In genomic region chr11:65186974-65187373, GRCm38 (mm10) we compare ENCODE assay signal across 23 mouse cellular contexts. TPM values are rescaled to one million over a fixed set of nuclear protein-coding genes. Genes with fewer than 3 reads are reported as not detected.
"Had no signal": no experiment of that assay in that cellular context is flagged by ENCODE, and none has a peak within 500 bp of the region (broad histone marks: within the 10 kb centered on the region; RNA-seq: fewer than 3 reads in every experiment).

No protein-coding gene starts in this region.

- DNase-seq: kidney, adult 8-10 months; left cerebral cortex, postnatal 4 days; liver, postnatal 0 days; lung, postnatal 36 days; retina, postnatal 1 day; right cerebral cortex, postnatal 25 days; spleen, adult 18-20 months; thymus, adult 2 months; thymus, postnatal 14 days; thymus, postnatal 4 days had no signal

- H3K4me3 ChIP-seq: intestine, embryonic 15.5 days; limb, embryonic 12.5 days; limb, embryonic 15.5 days; lung, embryonic 15.5 days; megakaryocyte, embryonic 14.5 days; midbrain, embryonic 10.5 days; midbrain, embryonic 13.5 days; myocyte; neural tube, embryonic 13.5 days; stomach, embryonic 15.5 days had no signal

- H3K9ac ChIP-seq: intestine, embryonic 15.5 days; limb, embryonic 12.5 days; limb, embryonic 15.5 days; liver, embryonic 14.5 days; liver, postnatal 0 days; lung, embryonic 15.5 days; midbrain, embryonic 13.5 days; neural tube, embryonic 13.5 days; stomach, embryonic 15.5 days had no signal

- H3K27ac ChIP-seq: intestine, embryonic 15.5 days; limb, embryonic 12.5 days; limb, embryonic 15.5 days; liver, embryonic 14.5 days; lung, embryonic 15.5 days; midbrain, embryonic 10.5 days; midbrain, embryonic 13.5 days; neural tube, embryonic 13.5 days; stomach, embryonic 15.5 days had no signal

- H3K27me3 ChIP-seq: intestine, embryonic 15.5 days; limb, embryonic 15.5 days; lung, embryonic 15.5 days; megakaryocyte, embryonic 14.5 days; midbrain, embryonic 13.5 days; neural tube, embryonic 13.5 days; stomach, embryonic 15.5 days had no signal

- H3K4me1 ChIP-seq: intestine, embryonic 15.5 days; limb, embryonic 12.5 days; limb, embryonic 15.5 days; lung, embryonic 15.5 days; megakaryocyte, embryonic 14.5 days; midbrain, embryonic 10.5 days; midbrain, embryonic 13.5 days; neural tube, embryonic 13.5 days; stomach, embryonic 15.5 days had no signal

- H3K36me3 ChIP-seq: intestine, embryonic 15.5 days; limb, embryonic 12.5 days; limb, embryonic 15.5 days; lung, embryonic 15.5 days; midbrain, embryonic 10.5 days; midbrain, embryonic 13.5 days; neural tube, embryonic 13.5 days had no signal

- H3K9me3 ChIP-seq: intestine, embryonic 15.5 days; limb, embryonic 12.5 days; limb, embryonic 15.5 days; lung, embryonic 15.5 days; midbrain, embryonic 10.5 days; midbrain, embryonic 13.5 days; neural tube, embryonic 13.5 days; stomach, embryonic 15.5 days had no signal

- ATAC-seq: intestine, embryonic 15.5 days; liver, postnatal 0 days; midbrain, embryonic 13.5 days; midbrain, embryonic 16.5 days had no signal

- H3K4me2 ChIP-seq: intestine, embryonic 15.5 days; limb, embryonic 12.5 days; limb, embryonic 15.5 days; liver, embryonic 11.5 days; lung, embryonic 15.5 days; midbrain, embryonic 13.5 days; neural tube, embryonic 13.5 days; stomach, embryonic 15.5 days had no signal

RNA-seq across cellular contexts. Expression of gene 1700086D15Rik, which starts 27.3 kb away (rescaled TPM):
- polyA plus RNA-seq: intestine, embryonic 15.5 days; limb, embryonic 12.5 days; liver, embryonic 11.5 days; liver, embryonic 14.5 days; liver, postnatal 0 days; midbrain, embryonic 13.5 days; midbrain, embryonic 16.5 days; myocyte; neural tube, embryonic 13.5 days; stomach, embryonic 15.5 days; thymus, adult 2 months had no signal
